Mouse (Mus musculus) G1E (cell line): ENCODE results near the gene Gfpt2. TPM values are rescaled to one million over a fixed set of nuclear protein-coding genes. Genes with fewer than 3 reads are reported as not detected.

ENCODE experiments used
- ATAC-seq: 2 replicates; pipeline ENCODE4 v1.8.0; 2016; ENCODE audit warnings: mild to moderate bottlenecking; ENCODE audit not compliant: insufficient number of reproducible peaks, poor library complexity, low FRiP score, severe bottlenecking; ENCODE audit errors: extremely low read depth
- DNase-seq: peaks from one replicate; pipeline ENCODE4 v3.0.0; 2012; ENCODE audit warnings: low spot score
- H3K27me3 ChIP-seq: 2 replicates; pipeline ENCODE4 v1.6.1; 2012; ENCODE audit warnings: mild to moderate bottlenecking, low read length, inconsistent platforms; ENCODE audit not compliant: insufficient read depth
- H3K36me3 ChIP-seq: replicated peaks from 2 replicates; pipeline ENCODE3; 2012; ENCODE audit warnings: mild to moderate bottlenecking, inconsistent platforms
- H3K4me1 ChIP-seq: 2 replicates; pipeline ENCODE4 v1.6.1; 2012; ENCODE audit warnings: low read depth, low read length, inconsistent platforms, mixed read lengths; ENCODE audit not compliant: insufficient read depth
- H3K4me3 ChIP-seq: 2 replicates; pipeline ENCODE4 v1.5.1; 2012; ENCODE audit warnings: low read depth, mild to moderate bottlenecking, inconsistent platforms, low read length, moderate library complexity, mixed read lengths
- H3K9me3 ChIP-seq: replicated peaks from 2 replicates; pipeline ENCODE4 v1.6.1; 2012; ENCODE audit warnings: inconsistent platforms
- CTCF ChIP-seq: IDR thresholded peaks from 2 replicates; pipeline ENCODE4 v1.5.1; 2012; ENCODE audit warnings: low read depth, low read length, inconsistent platforms, mixed read lengths
- GATA1 ChIP-seq: IDR thresholded peaks from 2 replicates; pipeline ENCODE4 v1.6.1; 2012; ENCODE audit warnings: borderline replicate concordance, low read length, inconsistent platforms, mixed read lengths
- GATA2 ChIP-seq: IDR thresholded peaks from 2 replicates; pipeline ENCODE4 v1.6.1; 2012; ENCODE audit warnings: low read depth, low read length, inconsistent platforms, borderline replicate concordance
- POLR2AphosphoS5 ChIP-seq: IDR thresholded peaks from 2 replicates; pipeline ENCODE4 v1.6.1; 2012; ENCODE audit warnings: low read depth, low read length, inconsistent platforms; ENCODE audit not compliant: insufficient replicate concordance
- TAL1 ChIP-seq: conservative IDR thresholded peaks from 2 replicates; pipeline ENCODE4 v1.6.1; 2012; ENCODE audit warnings: low read depth, low read length, inconsistent platforms, mixed read lengths
- polyA plus RNA-seq: library from polyadenylated mRNA; stranded (reverse); fragments of >175 nt; gene quantifications from 2 replicates; pipeline ENCODE4 v1.2.3, GENCODE M21; 2012
- total RNA-seq, 2 experiments: library from RNA; stranded (forward) in 1 of 2; stranded (reverse) in 1 of 2; fragments of 200-1000 nt in 1 of 2; fragments of >200 nt in 1 of 2; fragmentation: Nextera tagmentation in 1 of 2; gene quantifications; 2 replicates each; pipeline ENCODE4 v1.2.3; 2014 to 2017

Gfpt2 gene
- total and polyA plus RNA-seq, 3 experiments: 0.22 TPM; not detected in 2

DNA sequence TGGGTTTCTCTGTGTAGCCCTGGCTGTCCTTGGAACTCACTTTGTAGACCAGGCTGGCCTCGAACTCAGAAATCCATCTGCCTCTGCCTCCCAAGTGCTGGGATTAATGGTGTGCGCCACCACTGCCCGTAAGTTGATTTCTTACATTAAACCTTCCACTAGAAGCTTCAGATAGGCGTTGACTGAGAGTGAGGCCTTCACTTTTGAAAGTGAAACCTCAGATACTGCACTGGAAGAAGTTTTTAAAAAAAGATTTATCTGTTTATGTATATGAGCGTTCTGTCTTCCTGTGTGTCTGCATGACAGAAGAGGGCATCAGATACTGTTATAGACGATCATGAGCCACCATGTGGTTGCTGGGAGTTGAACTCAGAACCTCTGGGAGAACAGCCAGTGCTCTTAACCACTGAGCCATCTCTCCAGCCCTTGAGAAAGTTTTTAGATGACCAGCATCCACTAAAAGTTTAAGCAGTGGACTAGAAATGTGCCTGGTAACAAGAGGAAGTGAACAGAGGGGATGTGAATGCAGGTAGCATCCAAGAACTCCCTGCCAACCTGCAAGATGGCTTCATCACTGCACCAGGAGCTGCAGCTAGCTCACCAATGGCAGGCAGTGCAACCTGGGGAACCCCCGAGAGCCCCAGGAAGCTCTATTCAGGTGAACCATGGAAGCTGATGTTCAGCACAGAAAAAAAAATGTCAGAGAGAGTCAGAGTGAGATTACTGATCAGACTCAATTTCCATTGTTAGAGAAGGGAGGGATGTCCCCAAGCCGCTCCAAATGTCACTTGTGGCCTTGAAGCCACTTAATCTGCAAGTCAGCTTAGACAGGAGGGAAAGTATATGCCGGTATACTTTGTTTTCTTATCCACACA is 23.1 kb upstream of the Gfpt2 start:
- no peak for TF ChIP-seq GATA2
- TF ChIP-seq CTCF: no peak
- no peak for TF ChIP-seq GATA1
- TF ChIP-seq TAL1: no peak
- TF ChIP-seq POLR2AphosphoS5: no peak
- no peaks in the 10 kb centered on the region for H3K9me3 ChIP-seq
- H3K36me3 ChIP-seq: no peaks in the 10 kb centered on the region
- H3K27me3 ChIP-seq: peaks cover 14% of the 10 kb centered on the region
- ATAC-seq (no peak), DNase-seq (no peak)
- no peak overlapping the region for H3K4me3 ChIP-seq
- peaks cover 25% of the 10 kb centered on the region for H3K4me1 ChIP-seq

DNA sequence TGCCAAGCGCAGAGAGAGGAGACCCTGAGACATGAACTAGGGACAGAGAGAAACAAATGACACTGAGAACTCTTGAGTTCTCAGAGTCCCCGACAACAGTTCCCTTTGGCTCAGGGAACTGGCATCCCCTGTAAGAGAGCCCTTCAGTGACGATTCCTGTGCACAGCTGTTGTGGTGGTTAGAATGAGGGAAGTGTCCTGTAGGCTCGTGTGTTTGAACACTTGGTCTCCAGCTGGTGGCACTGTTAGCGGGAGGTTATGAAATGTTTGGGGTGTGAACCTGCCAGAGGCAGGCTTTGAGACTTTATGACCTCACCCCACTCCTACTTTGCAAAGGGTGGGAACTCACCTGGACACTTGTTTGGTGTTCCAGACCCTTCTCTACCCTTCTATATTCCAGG is 21.7 kb upstream of the Gfpt2 start:
- ATAC-seq: no peak
- Histone ChIP-seq H3K9me3 (no peaks in the 10 kb centered on the region), H3K4me3 (no peak overlapping the region), H3K27me3 (peaks cover 19% of the 10 kb centered on the region), H3K4me1 (peaks cover 12% of the 10 kb centered on the region; the same call in 1 of the 2 replicates), H3K36me3 (no peaks in the 10 kb centered on the region)
- no peak for DNase-seq
- TF ChIP-seq CTCF (no peak), POLR2AphosphoS5 (no peak), TAL1 (no peak), GATA1 (no peak), GATA2 (no peak)

DNA sequence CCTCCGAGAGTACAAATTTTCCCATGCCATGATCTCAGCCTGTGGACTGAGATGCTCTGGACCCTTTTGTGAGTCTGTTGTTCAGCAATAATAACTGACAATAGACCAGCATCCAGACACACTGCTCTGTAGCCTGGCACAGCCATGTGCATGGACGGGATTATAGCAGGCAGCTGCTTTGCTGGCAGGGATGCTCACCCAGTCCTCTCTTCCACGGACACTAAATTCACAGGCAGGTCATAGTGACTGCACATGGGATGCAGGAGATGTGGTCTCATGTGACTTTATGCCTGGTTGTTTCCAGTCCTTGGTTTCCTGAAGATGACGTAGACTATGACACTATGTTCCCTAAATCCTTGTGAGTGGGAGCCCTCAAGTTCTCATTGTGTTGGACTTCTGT is 19.1 kb upstream of the Gfpt2 start:
- ATAC-seq (no peak), DNase-seq (no peak)
- Histone ChIP-seq H3K9me3 (no peaks in the 10 kb centered on the region), H3K4me3 (no peak overlapping the region), H3K36me3 (no peaks in the 10 kb centered on the region), H3K4me1 (peaks cover 6% of the 10 kb centered on the region; the same call in 1 of the 2 replicates), H3K27me3 (peaks cover 22% of the 10 kb centered on the region)
- TF ChIP-seq CTCF (no peak), TAL1 (no peak), GATA2 (no peak)

DNA sequence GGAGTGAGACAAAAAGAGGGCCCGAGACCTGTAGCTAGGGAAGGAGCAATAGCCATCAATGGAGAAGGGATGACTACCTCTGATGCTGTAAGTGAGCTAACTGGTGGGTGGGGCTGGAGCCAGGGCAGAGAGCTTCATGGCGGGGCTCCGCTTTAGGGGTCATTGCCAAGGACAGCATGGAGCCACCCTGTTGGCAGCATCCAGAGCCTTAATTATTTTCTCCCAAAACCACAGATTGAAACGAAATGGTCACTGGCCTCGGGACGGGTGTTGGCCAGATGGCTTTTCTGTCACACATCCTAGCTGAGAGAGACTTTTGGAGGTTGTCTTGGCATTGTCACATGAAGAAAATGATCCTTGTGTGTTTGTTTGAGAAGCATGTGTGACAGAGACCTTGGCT is 15.1 kb upstream of the Gfpt2 start:
- DNase-seq: no peak
- no peak for TF ChIP-seq GATA2
- TF ChIP-seq GATA1: no peak
- TF ChIP-seq POLR2AphosphoS5: no peak
- no peak for TF ChIP-seq TAL1
- TF ChIP-seq CTCF: no peak
- H3K4me3 ChIP-seq: no peak overlapping the region
- H3K27me3 ChIP-seq: peaks cover 17% of the 10 kb centered on the region
- ATAC-seq: no peak
- H3K4me1 ChIP-seq: peaks cover 19% of the 10 kb centered on the region
- H3K36me3 ChIP-seq: no peaks in the 10 kb centered on the region
- no peaks in the 10 kb centered on the region for H3K9me3 ChIP-seq

DNA sequence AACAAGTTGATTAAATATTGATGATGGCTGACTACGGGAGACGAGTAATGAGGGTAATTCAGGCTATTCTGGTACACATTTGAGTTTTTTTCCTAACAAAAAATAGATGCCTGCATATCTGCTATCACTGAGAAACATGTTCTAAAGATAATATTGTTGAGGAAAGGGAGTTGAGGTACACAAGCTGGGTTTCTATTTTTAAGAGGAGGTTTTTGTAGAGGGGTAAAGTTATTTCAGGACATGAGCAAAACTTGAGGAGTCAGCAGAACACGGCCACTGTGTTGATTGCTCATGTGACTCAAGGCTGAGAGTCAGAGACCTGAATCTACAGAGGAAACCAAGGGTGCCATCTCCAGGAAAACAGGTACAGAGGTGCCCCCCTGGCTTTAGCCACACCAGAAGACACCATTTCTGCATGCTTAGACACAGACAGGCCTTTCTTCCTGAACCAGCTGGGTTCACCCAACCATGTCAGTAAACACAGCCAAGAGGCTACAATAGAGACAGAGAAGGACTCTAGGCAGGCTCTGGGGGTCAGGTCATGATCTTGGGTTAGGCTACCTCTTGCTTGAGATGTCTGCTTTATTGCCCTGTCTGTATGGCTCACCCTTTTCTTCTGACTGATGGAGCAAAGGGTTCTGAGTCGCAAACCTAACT is 13.7 kb upstream of the Gfpt2 start:
- Histone ChIP-seq H3K9me3 (no peaks in the 10 kb centered on the region), H3K36me3 (no peaks in the 10 kb centered on the region), H3K27me3 (peaks cover 18% of the 10 kb centered on the region), H3K4me1 (peaks cover 17% of the 10 kb centered on the region), H3K4me3 (no peak overlapping the region)
- DNase-seq (no peak), ATAC-seq (no peak)
- TF ChIP-seq GATA2 (no peak), TAL1 (no peak)

DNA sequence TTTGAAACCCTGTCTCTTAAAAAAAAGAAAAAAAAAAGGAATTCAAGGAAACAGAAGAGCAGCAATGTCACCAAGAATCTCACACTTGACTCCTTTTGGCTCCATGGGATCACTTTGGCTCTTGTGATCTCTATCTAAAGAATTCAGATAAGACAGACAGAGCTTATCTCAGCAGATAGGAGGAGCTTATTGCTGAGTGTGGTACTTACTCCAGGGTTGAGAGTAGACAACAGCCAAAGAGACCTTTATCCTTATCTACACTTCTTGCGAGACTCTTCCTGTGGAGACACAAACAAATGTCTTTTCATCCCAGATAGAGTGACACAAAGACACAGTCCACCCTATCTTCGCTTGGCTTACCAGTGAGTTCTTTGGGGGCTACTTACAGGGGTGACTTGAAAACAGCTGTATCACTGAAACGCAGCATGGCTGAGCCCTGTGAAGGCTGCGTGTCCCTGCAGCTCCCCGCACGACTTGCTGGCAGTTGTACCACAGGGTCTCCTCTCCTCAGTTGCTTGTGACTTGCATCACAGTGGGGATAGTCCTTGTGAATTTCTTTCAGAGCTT is 12.1 kb upstream of the Gfpt2 start:
- H3K36me3 ChIP-seq: no peaks in the 10 kb centered on the region
- H3K4me1 ChIP-seq: peaks cover 17% of the 10 kb centered on the region
- no peak for TF ChIP-seq TAL1
- no peak for TF ChIP-seq CTCF
- TF ChIP-seq POLR2AphosphoS5: no peak
- TF ChIP-seq GATA2: no peak
- TF ChIP-seq GATA1: no peak
- H3K27me3 ChIP-seq: peaks cover 20% of the 10 kb centered on the region
- H3K9me3 ChIP-seq: no peaks in the 10 kb centered on the region
- DNase-seq: no peak
- no peak overlapping the region for H3K4me3 ChIP-seq
- peak; percentile 54 for ATAC-seq

DNA sequence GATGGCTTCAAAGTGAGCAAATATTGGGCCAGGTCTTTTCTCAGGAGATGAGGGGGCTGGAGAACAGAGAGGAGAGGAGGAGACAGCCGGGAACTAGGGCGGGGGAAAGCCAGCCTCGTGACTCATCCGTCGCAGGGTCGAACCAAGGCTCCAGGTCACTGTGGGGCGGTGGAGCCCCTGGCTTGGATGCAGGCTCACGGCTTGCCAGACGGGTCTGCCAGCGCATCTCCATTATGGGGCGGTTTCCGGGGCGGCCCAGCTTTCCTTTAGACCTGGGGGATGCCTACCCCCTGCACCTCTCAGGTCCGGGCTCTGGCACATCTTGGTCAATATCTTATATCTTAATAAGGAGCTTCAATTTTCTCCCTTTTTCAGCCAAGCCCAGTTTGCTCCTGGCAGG is 847 bp upstream of the Gfpt2 start:
- no peaks in the 10 kb centered on the region for H3K9me3 ChIP-seq
- peaks cover 10% of the 10 kb centered on the region for H3K4me1 ChIP-seq
- no peaks in the 10 kb centered on the region for H3K36me3 ChIP-seq
- no peak for DNase-seq
- no peak overlapping the region for H3K4me3 ChIP-seq
- no peak for ATAC-seq
- no peak for TF ChIP-seq POLR2AphosphoS5
- TF ChIP-seq GATA1: no peak
- no peak for TF ChIP-seq CTCF
- TF ChIP-seq TAL1: no peak
- TF ChIP-seq GATA2: no peak
- peaks cover 59% of the 10 kb centered on the region for H3K27me3 ChIP-seq
